Mouse (Mus musculus): ENCODE measurements around the gene Cpe. TPM values are rescaled to one million over a fixed set of nuclear protein-coding genes. Genes with fewer than 3 reads are reported as not detected.
A peak's percentile ranks its signal among the peaks of the same experiment; 100 is the strongest.

The Cpe gene
- polyA plus RNA-seq, 2 experiments: 1.2 to 2.2 TPM

GRCm38 (mm10) chr8:64548054-64548850 is 144.6 kb downstream of the Cpe start:
- Histone ChIP-seq H3K4me1 (replicated peaks; ENCODE audit: control insufficient read depth in 2 of 2, insufficient read depth in 2 of 2, low read length in 1 of 2) (no peaks in the 10 kb centered on the region), H3K4me3 (ENCODE audit: insufficient read depth in 1 of 2, low read depth in 2 of 2, low read length in 2 of 2) (no peak overlapping the region), H3K4me2 (ENCODE audit: low read depth) (no peak overlapping the region), H3K36me3 (replicated peaks; ENCODE audit: control insufficient read depth, insufficient read depth, low read depth) (no peaks in the 10 kb centered on the region), H3K27ac (no peak overlapping the region), H3K27me3 (ENCODE audit: control insufficient read depth, insufficient read depth, low read length) (no peaks in the 10 kb centered on the region), H3K9me3 (ENCODE audit: control insufficient read depth, low read length) (no peaks in the 10 kb centered on the region), H3K9ac (replicated peaks) (no peak overlapping the region)
- TF ChIP-seq EP300 (IDR thresholded peaks at IDR 0.05; ENCODE audit: low read depth) (no peak), CTCF (IDR thresholded peaks at IDR 0.05; ENCODE audit: low read depth) (peak; percentile 23; the same call in 1 of the 2 replicates)
- peak in 1 of 3 experiments; percentile 4 for DNase-seq (ENCODE audit: low read depth in 3 of 3, low spot score in 3 of 3)
- WGBS (ENCODE audit: insufficient replicate concordance): 21% methylated on average over 5 of the region's 5 CpGs
- ATAC-seq (ENCODE audit: insufficient read depth): no peak

- Histone ChIP-seq H3K4me2 (ENCODE audit: low read depth) (no peak overlapping the region), H3K4me3 (ENCODE audit: insufficient read depth in 1 of 2, low read depth in 2 of 2, low read length in 2 of 2) (no peak overlapping the region), H3K9me3 (ENCODE audit: control insufficient read depth, low read length) (no peaks in the 10 kb centered on the region), H3K27ac (no peak overlapping the region), H3K36me3 (replicated peaks; ENCODE audit: control insufficient read depth, insufficient read depth, low read depth) (no peaks in the 10 kb centered on the region), H3K4me1 (replicated peaks; ENCODE audit: control insufficient read depth in 2 of 2, insufficient read depth in 2 of 2, low read length in 1 of 2) (no peaks in the 10 kb centered on the region), H3K27me3 (ENCODE audit: control insufficient read depth, insufficient read depth, low read length) (no peaks in the 10 kb centered on the region), H3K9ac (replicated peaks) (no peak overlapping the region)
- ATAC-seq (ENCODE audit: insufficient read depth): no peak
- WGBS (ENCODE audit: insufficient replicate concordance): 70% methylated on average over 7 of the region's 7 CpGs
- no peak for DNase-seq (ENCODE audit: low read depth in 3 of 3, low spot score in 3 of 3)
- no peak for TF ChIP-seq CTCF (IDR thresholded peaks at IDR 0.05; ENCODE audit: low read depth)
- TF ChIP-seq EP300 (IDR thresholded peaks at IDR 0.05; ENCODE audit: low read depth): no peak
Measured at GRCm38 (mm10) chr8:64543441-64543840, 149.4 kb downstream of the Cpe start.

Other genes with a start within 250 kb of the Cpe start
- 51.4 and 57.1 TPM in 2 replicates for gene Msmo1, start 40.7 kb upstream of the Cpe start, polyA plus RNA-seq (2012; rRNA removed)
- gene Msmo1, start 40.7 kb upstream of the Cpe start, polyA plus RNA-seq (2014; fragmentation: Nextera tagmentation; extraction: Ambion mirVana): 119 and 131 TPM in 2 replicates
- gene Klhl2, start 157.0 kb upstream of the Cpe start, polyA plus RNA-seq (2012; rRNA removed): 2.5 and 3.4 TPM in 2 replicates
- gene Klhl2, start 157.0 kb upstream of the Cpe start, polyA plus RNA-seq (2014; fragmentation: Nextera tagmentation; extraction: Ambion mirVana): 2.7 and 3.1 TPM in 2 replicates

Data from liver, embryonic 14.5 days (tissue).